In genomic region chr11:76449520-76450201, GRCm38 (mm10) we compare ENCODE assay signal across 9 mouse cellular contexts. TPM values are rescaled to one million over a fixed set of nuclear protein-coding genes. Genes with fewer than 3 reads are reported as not detected.
DNase-seq lines count a peak whose midpoint lies in the region; ATAC-seq lines count a peak whose summit lies in the region.
"Had no signal": no experiment of that assay in that cellular context is flagged by ENCODE, and none has a peak within 500 bp of the region (broad histone marks: within the 10 kb centered on the region; RNA-seq: fewer than 3 reads in every experiment).

No protein-coding gene starts in this region.

- intact Hi-C loops in gastrocnemius, postnatal 14 days (cut with DNase I; ENCODE audit: low total_unique reads): loop anchor here (5.0 kb wide), 1 partner anchor 32 kb away; no protein-coding TSS in a partner anchor
- intact Hi-C loops in left cerebral cortex, postnatal 10 days (cut with DNase I): loop anchor here (10.0 kb wide), 1 partner anchor 125 kb away; no protein-coding TSS in a partner anchor

- WGBS in intestine, embryonic 16.5 days: 33% methylated on average over 15 of the region's 15 CpGs
- 61% methylated on average over 15 of the region's 15 CpGs for WGBS in liver, embryonic 11.5 days

- ATAC-seq in intestine, embryonic 16.5 days: no peak
- no peak for ATAC-seq in liver, embryonic 11.5 days (replicated peaks; ENCODE audit: low FRiP score)

- peak overlapping the region; percentile 33 for H3K27ac ChIP-seq in intestine, embryonic 16.5 days (ENCODE audit: low read length)
- no peak overlapping the region for H3K27ac ChIP-seq in liver, embryonic 11.5 days (ENCODE audit: low read depth, low read length)
- H3K27ac ChIP-seq: liver, embryonic 15.5 days had no signal

- H3K4me3 ChIP-seq in intestine, embryonic 16.5 days (ENCODE audit: low read length): no peak overlapping the region
- no peak overlapping the region for H3K4me3 ChIP-seq in liver, embryonic 11.5 days (ENCODE audit: low read depth, low read length)
- H3K4me3 ChIP-seq: liver, embryonic 15.5 days had no signal

- no peaks in the 10 kb centered on the region for H3K27me3 ChIP-seq in intestine, embryonic 16.5 days (replicated peaks; ENCODE audit: control insufficient read depth, insufficient read depth, low read length)
- H3K27me3 ChIP-seq in liver, embryonic 11.5 days (replicated peaks; ENCODE audit: control insufficient read depth, insufficient read depth, low read length): no peaks in the 10 kb centered on the region
- H3K27me3 ChIP-seq: liver, embryonic 15.5 days had no signal

- peaks cover 40% of the 10 kb centered on the region for H3K4me1 ChIP-seq in intestine, embryonic 16.5 days (ENCODE audit: control insufficient read depth, insufficient read depth, low read length)
- H3K4me1 ChIP-seq in liver, embryonic 11.5 days (replicated peaks; ENCODE audit: control insufficient read depth, insufficient read depth, low read length): no peaks in the 10 kb centered on the region; the same call in 1 of the 2 replicates

- peak; percentile 45 to 79 for DNase-seq in adrenal gland, postnatal 36 days
- DNase-seq in embryo, embryonic 9.5 days (ENCODE audit: extremely low spot score): peak; percentile 62
- peak; percentile 63 for DNase-seq in gastrocnemius, postnatal 14 days
- DNase-seq in left cerebral cortex, postnatal 10 days (ENCODE audit: extremely low spot score in 1 of 2, low spot score in 2 of 2): peak; percentile 73 to 75
- DNase-seq in ovary, adult 18-20 months (ENCODE audit: low spot score): peak; percentile 48
- DNase-seq in urinary bladder, adult 2 months (ENCODE audit: low spot score): no peak
- DNase-seq in liver, embryonic 11.5 days (ENCODE audit: low spot score): no peak

- peaks cover 28% of the 10 kb centered on the region for H3K36me3 ChIP-seq in intestine, embryonic 16.5 days (ENCODE audit: control insufficient read depth, insufficient read depth, low read length)
- peaks cover 4% of the 10 kb centered on the region; the same call in 1 of the 2 replicates for H3K36me3 ChIP-seq in liver, embryonic 11.5 days (ENCODE audit: control insufficient read depth, insufficient read depth, low read length)
- H3K36me3 ChIP-seq: liver, embryonic 15.5 days had no signal

- peak overlapping the region; percentile 24; the same call in 1 of the 2 replicates for H3K9ac ChIP-seq in intestine, embryonic 16.5 days (ENCODE audit: low read depth, low read length)
- no peak overlapping the region for H3K9ac ChIP-seq in liver, embryonic 11.5 days (ENCODE audit: low read depth, low read length)
- H3K9ac ChIP-seq: liver, embryonic 15.5 days had no signal

- H3K4me2 ChIP-seq in intestine, embryonic 16.5 days (ENCODE audit: low read depth, low read length): no peak overlapping the region
- H3K4me2 ChIP-seq in liver, embryonic 11.5 days: no peak overlapping the region
- H3K4me2 ChIP-seq: liver, embryonic 15.5 days had no signal

- H3K9me3 ChIP-seq in intestine, embryonic 16.5 days (ENCODE audit: control insufficient read depth, low read length): no peaks in the 10 kb centered on the region
- no peaks in the 10 kb centered on the region for H3K9me3 ChIP-seq in liver, embryonic 11.5 days (ENCODE audit: control insufficient read depth, low read length)
- H3K9me3 ChIP-seq: liver, embryonic 15.5 days had no signal

RNA-seq across cellular contexts. Expression of gene Timm22, which starts 42.9 kb away (rescaled TPM):
- total RNA-seq in adrenal gland, postnatal 36 days (2021): 10 to 100 TPM; 45.9 to 48.6 TPM
- total RNA-seq in gastrocnemius, postnatal 14 days (2021): 10 to 100 TPM; 38.6 to 46.2 TPM
- 92.8 and 96.6 TPM in 2 replicates for polyA plus RNA-seq in intestine, embryonic 16.5 days (2015; fragmentation: Nextera tagmentation; extraction: Ambion mirVana)
- 10 to 100 TPM; 42.6 to 44.1 TPM for total RNA-seq in left cerebral cortex, postnatal 10 days (2021)
- polyA plus RNA-seq in urinary bladder, adult 2 months (2012; rRNA removed): 19.6 and 21.5 TPM in 2 replicates
- polyA plus RNA-seq in liver, embryonic 11.5 days (2014; fragmentation: Nextera tagmentation; extraction: Ambion mirVana): 91.2 and 91.9 TPM in 2 replicates

RNA-seq across cellular contexts. Expression of gene Nxn, which starts 50.7 kb away (rescaled TPM):
- total RNA-seq in adrenal gland, postnatal 36 days (2021): 10 to 100 TPM; 28.3 to 29.7 TPM
- total RNA-seq in gastrocnemius, postnatal 14 days (2021): 10 to 100 TPM; 28.7 to 28.8 TPM
- 20.1 and 25.7 TPM in 2 replicates for polyA plus RNA-seq in intestine, embryonic 16.5 days (2015; fragmentation: Nextera tagmentation; extraction: Ambion mirVana)
- 10 to 100 TPM in 1 of 2 experiments, 1 to 10 TPM in 1; 8.5 to 13.2 TPM for total RNA-seq in left cerebral cortex, postnatal 10 days (2021)
- 59.5 and 71.7 TPM in 2 replicates for polyA plus RNA-seq in urinary bladder, adult 2 months (2012; rRNA removed)
- 11.8 and 12.0 TPM in 2 replicates for polyA plus RNA-seq in liver, embryonic 11.5 days (2014; fragmentation: Nextera tagmentation; extraction: Ambion mirVana)

Comparison
In these comparisons a context has a peak if more than half of its experiments do, and no peak if none do; other contexts are left out.
1. DNase-seq: peak in adrenal gland, postnatal 36 days (2 of 2), embryo, embryonic 9.5 days (single experiment), gastrocnemius, postnatal 14 days (single experiment), left cerebral cortex, postnatal 10 days (2 of 2) and ovary, adult 18-20 months (single experiment); none in urinary bladder, adult 2 months (single experiment) and liver, embryonic 11.5 days (single experiment).